Mouse (Mus musculus) frontal cortex, postnatal 10 days (tissue): ENCODE data around the gene C3.

Source experiments
- DNase-seq, 2 experiments: peaks; one replicate each; pipeline ENCODE4 v3.0.0; 2022; ENCODE audit warnings: low spot score in 2 of 2, mixed read lengths in 1 of 2

The C3 gene

DNA sequence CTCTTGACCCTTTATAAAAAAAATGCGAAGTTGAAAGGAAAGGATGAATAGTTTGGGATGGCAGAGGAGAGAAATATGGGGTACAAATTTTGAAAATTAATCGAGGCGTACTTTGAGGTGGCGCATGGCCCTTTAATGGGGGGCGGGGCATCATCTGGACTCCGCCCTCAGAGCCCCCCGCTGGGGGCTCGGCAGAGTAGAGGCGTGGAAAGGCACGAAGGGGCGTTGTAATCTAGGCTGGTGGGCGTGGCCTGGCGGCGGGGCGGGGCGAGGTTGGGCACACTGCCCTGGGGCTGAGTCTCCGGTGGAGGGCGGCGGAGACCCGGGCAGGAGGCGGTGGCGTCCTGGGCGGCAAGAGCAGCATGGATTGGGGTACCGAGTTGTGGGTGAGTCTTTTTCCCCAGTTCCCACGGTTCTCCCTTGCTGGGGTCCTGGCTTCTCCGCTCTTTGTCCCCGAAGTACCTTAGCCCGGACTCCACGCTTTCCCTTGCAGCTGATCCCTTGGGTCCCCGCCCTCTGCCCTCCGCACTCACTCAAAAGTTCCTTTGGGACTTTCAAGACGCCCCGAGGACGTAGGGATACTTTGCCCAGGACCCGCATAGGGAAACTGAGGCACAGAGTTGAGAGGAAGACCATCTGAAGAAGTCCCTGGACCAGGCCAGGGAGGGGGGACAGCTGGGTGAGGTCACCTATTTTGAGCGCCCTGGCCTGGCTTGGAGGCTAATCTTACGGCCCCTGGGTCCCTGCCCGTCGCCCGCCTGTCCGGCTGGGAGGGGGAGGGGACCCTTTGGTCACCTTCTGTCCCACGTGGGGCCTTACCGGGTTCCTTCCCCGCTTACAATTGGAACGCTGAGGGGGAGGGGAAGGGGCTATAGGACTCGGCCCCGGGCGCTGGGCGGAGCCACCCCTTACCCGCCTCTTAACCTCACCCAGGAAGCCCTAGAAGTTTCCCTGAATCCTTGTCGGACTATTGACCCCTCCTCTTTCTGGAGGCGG, 21.5 kb upstream of the C3 start, which contains the start of gene Trip10:
Trip10 (plus strand) TSS at position 270 of the 996 bp plus-strand sequence.
- DNase-seq = peak; percentile 76 to 89

DNA sequence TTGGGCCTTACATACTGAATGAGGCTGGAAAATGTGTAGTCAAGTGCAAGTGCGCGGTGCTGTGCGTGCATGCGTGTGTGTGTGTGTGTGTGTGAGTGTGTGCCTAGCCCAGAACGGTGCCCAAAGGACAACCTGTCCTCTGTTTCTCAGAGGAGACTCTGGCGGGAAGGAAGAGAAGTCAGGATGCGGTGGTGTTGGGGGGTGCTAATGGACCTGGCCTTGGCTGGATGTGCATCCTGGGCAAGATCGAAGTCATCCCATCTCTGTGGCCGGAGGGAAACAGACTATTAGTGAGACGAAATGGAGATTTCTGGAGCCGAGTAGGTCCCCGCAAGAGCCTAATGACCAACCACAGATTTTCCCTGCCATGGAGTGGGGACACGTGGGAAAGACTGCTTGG, 20.8 kb upstream of the C3 start:
- peak in 1 of 2 experiments; percentile 21 for DNase-seq

DNA sequence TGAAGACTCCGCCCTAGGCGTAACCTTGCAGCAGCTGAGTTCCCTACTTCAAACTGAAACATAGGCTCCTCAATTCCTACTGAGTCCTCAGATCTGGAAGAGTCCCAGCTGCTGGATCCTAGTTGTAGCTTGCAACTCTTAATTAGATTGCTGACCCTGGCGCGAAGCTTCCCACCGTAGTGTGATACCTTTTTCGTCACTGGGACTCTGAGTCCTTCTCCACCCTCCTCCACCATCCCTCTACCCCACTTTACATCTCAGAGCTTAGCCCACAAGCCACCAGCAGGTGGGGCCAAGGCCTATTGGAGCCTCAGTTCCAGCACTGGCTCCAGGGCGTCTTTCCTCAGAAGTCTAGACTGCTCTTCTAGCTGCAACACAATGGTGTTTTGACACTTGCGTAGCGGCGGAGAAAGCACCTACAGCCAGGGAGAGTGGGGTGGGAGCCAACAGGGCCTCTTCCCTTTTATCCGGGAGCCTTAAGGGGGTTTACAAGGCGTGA, 20.3 kb upstream of the C3 start, which contains the start of gene Gpr108:
Gpr108 (minus strand) TSS at position 246 of the 499 bp plus-strand sequence.
- DNase-seq = peak; percentile 84 to 87

DNA sequence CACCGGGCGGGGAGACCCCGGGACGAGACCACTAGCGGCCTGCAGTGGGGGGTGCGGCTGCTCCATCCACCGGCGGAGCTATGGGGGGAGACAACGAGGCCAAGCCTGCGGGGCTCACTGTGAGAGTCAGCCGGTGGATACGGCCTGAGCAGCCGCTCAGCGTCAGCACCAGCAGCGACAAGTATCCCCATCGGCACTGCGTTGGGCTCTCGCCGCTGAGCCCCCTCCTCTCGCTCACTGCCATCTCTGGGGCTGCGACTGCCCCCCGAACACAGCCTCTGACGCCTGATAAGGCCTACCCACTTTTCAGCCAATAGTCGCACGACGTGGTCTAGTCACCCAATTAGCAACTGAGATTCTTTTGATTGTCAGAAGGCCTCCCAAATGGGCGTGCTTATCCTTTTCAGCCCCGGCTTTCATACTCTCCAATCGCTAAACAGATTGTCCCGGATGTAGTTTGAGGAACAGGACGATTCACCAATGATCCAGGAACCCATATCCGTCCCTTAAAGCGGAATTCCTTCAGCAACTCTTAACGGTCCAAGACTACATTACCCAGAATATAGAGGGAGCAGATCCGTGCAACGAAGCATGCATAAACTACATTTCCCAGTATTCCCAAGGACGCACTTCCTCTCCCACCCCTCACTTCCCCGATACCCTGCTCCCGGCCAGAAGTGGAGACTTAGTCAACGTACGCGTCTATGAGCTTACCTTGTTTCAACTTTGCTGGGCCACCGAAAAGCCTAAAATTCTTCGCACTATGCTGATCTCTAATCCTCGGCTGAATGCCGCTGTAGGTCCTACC, 19.7 kb upstream of the C3 start:
- peak; percentile 94 to 98 for DNase-seq

DNA sequence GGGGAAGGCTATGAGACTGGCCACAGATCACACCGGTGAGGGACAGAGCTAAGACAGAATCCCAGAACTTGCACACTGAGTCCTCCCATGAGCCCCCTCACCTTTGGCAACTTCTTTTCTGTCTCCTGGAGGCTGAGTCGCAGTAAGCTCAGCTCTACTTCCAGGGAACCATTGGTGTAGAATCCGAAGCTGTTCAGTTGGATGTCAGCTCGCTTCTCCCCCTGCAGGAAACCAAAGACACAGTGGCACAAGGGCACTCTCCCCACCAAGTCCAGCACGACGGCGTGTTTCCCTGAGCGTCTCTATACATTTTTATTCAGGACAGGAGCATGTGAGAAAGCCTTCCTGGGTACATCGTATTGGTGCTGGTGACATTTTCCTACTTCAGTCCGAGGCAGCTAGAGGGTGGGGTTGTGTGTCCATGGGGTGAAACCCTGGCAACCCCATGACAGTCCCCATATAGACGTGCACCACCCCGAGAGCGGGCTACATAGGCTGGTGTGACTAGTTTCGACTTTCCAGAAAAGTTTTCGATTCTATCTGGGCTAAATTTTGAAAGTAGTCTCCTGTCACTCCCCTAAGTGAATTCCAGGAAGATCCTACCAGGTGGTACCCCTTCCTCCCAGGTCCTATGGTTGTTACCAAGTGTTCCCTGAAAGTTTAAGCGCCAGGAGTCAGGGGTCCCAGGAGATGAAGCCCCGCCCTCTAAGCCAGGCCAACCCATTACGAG, 18.9 kb upstream of the C3 start:
- no peak for DNase-seq

DNA sequence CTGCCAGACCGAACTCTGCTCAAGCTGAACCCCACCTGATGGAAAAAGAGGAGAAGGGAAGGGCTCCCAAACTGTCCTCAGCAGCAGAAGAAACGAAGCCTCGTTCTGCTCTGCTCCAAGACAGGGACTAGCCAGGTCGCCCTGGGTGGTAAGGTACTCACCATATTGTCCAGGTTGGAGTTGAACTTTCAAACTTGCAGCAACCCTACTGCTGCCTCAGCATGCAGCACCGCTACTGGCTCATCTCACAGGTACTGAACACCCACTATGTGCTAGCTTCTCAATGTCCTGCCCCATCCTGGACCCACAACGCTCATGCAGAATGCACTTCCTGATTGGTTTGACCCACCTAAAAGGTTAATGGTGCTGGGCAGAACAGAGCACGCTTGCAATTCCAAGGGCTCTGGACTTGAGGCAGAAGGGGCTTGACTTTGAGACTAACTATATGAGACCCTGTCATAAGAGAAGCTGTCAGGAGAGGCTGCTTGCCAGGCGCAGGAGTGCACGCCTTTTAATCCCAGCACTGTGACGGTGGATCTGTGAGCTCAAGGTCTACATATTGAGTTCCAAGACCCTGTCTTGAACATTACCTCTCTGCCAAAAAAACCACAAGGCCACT, 17.5 kb upstream of the C3 start:
- no peak for DNase-seq

DNA sequence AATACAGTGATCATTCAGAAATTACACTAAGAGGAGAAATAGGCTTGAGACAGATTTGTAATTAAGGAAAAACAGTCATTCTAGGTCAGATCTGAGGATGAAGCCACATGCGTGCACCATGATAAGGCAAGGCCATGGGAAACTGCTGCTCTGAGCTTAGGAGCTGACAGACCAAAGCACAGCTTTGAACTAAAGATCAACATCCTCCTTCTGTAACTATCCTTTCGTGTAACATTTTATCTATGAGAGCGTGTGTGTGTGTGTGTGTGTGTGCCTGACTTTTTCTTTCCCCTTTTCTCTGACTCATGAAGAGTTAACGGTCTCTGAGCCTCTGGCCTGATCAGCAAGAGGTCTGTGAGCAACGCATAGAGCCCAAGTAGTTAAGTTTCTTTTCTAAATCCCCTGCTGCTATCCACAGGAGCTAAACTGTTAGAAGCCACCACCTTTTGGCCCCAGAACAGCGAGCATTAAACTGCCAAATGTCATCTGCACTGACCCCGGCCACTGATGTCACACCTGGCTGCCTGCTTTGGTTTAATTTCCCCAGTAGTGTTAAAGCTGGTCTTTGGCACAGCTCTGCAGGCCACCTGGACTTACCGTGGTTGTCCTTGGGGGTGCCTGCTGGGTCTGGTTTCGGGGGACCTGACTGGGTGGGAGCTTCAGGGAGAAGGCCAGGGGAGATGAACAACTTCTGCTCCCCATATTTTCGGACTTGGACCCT, 15.9 kb upstream of the C3 start:
- DNase-seq = no peak

DNA sequence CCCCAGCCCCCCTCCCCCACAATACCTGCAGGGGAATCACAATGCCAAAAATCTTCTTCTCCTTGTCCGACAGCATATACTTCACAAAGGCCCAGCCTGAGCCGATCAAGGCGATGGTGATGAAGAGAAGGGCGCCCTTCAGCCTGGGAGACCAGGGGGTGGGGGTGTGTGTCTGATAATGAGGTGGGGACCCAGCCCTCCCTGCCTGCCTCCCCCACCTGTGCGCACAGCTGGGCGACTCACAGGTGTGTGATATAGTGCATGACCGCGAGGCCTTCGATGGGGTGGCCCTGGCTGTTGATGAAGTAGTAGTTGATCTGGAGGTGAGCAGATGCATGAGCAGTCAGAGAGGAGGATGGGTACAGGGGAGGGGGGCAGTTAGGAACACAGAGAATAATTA, 9.2 kb upstream of the C3 start:
- DNase-seq = no peak

DNA sequence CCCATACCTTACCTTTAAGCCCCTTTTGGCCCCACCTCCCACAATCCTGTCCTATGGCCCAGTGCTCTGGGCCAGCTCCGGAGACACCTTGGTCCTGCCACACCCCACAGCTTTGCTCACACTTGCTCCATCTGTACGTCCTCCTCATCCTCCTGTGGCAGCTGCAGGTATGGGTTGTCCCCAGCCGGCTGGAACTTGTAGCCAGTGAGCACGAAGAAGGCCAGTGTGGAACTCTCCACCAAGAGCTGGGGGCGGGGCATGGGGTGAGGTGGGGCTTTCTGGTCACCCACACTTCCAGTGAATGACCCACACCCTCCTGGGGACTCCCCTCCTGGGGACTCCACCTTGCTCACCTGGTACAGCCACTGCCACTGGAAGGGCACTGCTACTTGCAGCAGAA, 7.9 kb upstream of the C3 start:
- DNase-seq = no peak

DNA sequence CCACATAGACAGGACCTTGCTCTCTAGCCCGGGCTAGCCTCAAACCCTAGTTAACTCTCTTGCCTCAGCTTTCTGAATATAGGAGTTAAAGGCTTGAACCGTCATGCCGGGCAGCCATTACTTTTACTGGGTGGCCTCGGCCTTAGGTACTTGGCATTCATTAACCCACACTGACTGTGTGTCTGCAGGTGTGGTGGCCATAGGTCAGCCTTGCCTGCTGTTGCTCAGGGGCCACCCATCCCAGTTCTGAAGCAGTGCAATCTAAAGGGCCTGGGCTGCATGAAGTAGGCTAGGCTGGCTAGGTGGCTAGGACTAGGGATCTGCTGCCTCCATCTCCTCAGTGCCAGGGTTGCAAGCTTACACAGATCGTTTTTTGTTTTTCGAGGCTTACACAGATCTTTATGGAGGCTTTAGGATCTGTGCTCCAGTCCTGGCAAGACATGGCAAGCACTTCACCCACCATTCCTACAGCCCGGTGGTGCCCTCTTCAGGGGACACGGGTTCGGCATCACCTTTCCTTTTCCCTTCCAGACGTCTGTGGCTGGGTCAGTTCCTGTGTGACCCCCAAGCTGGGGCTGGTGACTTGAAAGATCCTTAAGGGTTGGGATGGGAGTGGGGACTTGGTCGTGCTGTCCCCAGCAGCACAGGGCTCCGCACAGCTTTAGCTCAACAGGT, 6.5 kb upstream of the C3 start:
- DNase-seq = no peak

DNA sequence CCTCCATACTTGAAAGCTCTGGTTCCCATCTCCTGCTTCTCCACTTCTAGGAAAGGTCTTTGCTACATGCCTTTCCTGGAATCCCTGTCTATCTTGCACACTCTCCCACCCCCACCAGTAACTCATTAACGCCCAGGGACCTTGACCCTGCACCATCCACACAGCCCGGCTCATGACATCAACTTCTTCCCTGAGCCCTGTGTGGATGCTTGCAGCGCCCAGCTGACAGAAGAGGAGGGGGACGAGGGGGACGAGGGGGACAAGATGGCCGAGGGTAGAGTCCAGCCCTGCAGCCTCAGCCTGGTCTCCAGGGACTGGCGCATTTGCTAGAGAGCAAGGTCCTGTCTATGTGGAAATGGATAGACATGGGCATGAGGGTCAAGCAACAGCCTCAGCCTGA, 5.1 kb upstream of the C3 start:
- no peak for DNase-seq

DNA sequence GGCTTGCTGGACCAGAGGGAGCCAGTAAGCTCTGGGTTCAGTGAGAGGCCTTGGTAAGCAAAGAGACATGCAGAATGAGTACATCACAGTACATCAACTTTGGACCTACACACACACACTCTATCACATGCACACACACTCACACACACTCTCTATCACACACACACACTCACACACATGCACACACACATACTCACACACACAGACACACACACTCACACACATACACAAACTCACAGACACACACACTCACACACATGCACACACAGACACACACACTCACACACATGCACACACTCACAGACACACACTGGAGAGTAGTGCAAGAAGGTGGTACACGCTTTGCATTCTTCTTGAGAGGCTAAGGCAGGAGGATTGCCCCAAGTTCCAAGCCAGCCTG, 4.3 kb upstream of the C3 start:
- no peak for DNase-seq

DNA sequence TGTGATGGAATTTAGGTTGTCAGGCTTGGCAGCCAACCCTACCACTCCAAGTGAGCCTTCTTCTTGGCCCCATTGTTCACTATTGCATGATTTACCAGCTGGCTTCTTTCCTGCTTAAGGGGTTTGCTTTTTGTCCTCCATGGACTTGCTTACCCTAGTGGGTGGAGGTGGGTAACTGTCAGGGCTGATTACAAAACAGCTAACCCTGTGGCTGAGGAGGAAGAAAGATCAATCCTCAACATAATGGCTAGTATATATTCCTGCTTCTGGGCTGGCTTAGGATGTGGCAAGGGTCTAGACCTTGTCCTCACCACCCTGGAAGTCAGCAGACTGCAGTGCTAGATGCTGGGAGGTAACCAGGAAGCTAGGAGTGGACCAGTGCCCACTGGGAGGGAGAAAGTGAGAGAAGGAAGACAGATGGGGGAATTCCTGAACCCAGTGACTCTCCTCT, 3.4 kb upstream of the C3 start:
- no peak for DNase-seq

DNA sequence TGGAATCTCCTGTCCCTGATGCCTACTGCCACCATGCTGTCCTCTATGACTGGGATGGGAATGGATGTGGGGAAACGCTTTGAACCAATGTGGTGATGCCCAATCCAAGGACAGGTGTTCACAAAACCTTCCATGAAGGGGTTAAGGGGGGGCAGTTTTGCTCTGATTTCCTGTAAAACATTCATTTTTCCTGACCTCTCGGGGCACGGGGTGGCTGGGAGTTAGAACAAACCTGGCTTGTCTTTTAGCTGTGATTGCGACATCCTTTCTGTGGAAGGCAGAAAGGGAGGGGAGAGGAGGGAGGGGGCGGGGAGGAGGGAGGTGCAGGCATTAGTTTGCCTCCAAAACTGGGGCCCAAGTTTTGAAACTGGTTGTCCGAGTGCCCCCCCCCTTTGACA, 2.8 kb upstream of the C3 start:
- DNase-seq = no peak

DNA sequence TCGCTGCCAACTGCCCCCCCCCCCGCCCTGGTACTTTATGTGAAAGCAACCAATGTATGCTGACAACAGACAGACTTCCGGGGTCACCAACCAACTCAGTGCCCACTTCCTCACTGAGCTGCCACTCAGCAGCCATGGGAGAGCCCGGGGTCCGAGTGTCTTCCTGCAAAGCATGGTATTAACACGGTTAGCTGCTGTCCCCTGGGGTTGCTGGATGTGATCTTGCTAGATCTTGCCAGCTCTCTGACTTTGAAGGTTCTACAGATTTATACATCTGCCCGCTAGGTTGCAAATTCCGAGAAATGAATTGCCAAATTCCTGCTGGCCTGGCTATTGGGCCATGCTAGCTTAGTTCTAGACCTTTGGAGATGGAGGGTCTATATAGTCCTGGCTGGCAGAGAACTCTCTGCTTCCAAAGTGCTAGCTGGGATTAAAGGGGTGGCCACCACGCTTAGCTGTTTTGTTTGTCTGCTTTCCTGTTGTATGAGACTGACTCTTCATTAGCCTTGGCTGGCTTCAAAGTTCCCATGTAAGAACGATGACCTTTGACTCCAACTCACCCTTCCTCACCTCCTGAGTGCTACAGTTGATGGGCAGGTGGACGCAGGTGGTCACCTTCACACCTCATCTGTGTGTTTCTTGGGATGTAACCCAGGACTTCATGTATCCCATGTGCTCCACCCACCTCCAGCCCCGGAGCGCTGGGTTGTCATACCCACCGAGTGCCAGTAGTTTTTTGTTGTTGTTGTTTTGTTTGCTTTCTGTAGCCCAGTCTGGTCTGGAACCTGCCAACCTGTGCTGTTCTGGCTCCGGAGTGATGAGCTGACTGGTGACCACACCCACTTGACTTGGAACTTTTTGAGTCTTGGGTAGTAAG, 2.2 kb upstream of the C3 start:
- no peak for DNase-seq

DNA sequence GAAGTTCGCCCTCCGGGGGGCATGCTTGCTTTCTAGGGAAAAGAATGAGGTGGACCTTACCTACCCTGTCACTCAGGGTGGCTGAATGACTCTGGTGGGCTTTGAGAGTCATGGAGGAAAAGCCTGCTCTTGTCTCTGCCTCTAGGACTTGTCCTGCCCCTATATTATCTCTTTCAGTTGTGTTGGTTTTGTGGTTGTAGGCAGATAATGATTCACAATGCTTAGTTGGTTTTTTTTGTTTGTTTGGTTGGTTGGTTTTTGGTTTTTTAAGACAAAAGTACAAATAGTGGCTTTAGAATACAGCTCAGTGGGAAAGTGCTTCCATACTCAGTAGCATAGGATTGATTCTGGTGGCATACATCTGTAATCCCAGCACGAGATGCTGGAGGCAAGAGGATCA, 937 bp upstream of the C3 start:
- no peak for DNase-seq

DNA sequence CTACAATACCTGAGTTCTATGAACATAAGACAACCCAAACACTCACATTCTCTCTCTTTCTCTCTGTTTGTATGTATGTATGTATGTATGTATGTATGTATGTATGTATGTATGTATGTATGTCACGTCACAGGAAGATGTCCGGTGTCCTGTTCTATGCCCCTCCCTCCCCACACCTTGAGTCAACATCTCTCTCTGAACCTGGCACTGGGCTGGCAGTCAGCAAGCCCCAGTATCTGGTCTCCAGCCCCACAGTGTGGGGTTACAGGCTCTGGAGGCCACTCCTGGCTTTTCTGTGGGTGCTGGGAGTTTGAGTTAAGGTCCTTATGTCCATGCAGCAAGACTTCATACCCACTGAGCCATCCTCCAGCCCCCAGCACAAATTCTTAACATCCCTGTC, 468 bp downstream of the C3 start:
- no peak for DNase-seq

DNA sequence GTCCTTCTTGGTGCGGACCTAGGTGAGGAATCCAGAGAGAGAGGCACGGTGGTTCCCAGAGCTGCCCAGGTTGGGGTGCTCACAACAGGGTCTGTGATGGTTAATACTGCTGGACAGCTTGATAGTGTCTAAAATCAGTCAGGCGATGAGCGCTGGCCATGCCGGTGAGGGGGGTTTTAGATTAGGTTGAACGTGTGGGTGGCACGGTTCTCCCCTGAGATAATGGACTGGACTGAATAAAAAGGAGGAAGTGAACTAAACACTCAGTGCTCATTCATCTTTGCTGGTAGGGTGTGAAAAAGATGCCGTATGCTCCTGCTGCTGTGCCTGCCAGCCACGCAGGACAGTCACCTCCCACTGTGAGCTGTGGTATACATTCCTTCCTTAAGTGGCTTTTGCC, 4.6 kb downstream of the C3 start:
- no peak for DNase-seq

DNA sequence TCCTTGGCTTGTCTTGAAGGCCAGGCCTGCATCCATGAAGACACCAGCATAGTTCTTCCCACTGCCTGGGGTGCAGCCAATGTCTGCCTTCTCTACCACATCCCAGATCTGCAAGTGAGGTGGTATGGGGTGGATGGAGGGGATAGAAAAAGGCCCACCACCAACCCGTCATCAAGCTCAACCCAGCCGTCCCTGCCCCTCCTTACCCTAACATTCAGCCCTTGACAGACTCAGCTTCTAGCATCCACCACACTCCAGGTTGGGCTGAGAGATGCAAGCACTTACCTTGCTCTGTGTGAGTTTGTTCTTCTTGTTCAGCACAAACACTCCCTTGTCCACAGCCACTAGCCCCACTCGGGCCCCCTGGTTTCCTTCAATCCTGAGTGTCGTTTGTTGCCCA, 6.0 kb downstream of the C3 start:
- no peak for DNase-seq
